Mouse (Mus musculus): Measurements from ENCODE around the gene Omp. TPM values are rescaled to one million over a fixed set of nuclear protein-coding genes. Genes with fewer than 3 reads are reported as not detected.

Omp gene
- polyA plus RNA-seq, 1 experiment from 2014 or later: 0.25 TPM

- Histone ChIP-seq H3K9ac (ENCODE audit: low read length) (peak overlapping the region; percentile 17; the same call in 1 of the 2 replicates), H3K27ac (ENCODE audit: low read length) (no peak overlapping the region)
These were observed 28.2 kb downstream of the Omp start for GRCm38 (mm10) chr7:98117012-98117660.

GRCm38 (mm10) chr7:98114656-98115055 lies 30.6 kb downstream of the Omp start:
- Histone ChIP-seq H3K27ac (ENCODE audit: low read length) (no peak overlapping the region), H3K9ac (ENCODE audit: low read length) (no peak overlapping the region), H3K27me3 (ENCODE audit: control insufficient read depth, insufficient read depth, low read depth, low read length) (peaks cover 23% of the 10 kb centered on the region), H3K4me3 (ENCODE audit: low read length) (no peak overlapping the region), H3K36me3 (ENCODE audit: control insufficient read depth, insufficient read depth, low read length) (no peaks in the 10 kb centered on the region), H3K4me2 (ENCODE audit: low read depth, low read length) (no peak overlapping the region), H3K9me3 (ENCODE audit: control insufficient read depth, low read length) (no peaks in the 10 kb centered on the region), H3K4me1 (replicated peaks; ENCODE audit: control insufficient read depth, insufficient read depth, low read length) (peaks cover 8% of the 10 kb centered on the region)
- WGBS: 49% methylated on average over 6 of the region's 6 CpGs
- ATAC-seq (ENCODE audit: low read depth): no peak

More at GRCm38 (mm10) chr7:98117012-98117660, 28.2 kb downstream of the Omp start:
- H3K4me3 ChIP-seq (ENCODE audit: low read length): no peak overlapping the region
- H3K36me3 ChIP-seq (ENCODE audit: control insufficient read depth, insufficient read depth, low read length): no peaks in the 10 kb centered on the region
- H3K27me3 ChIP-seq (ENCODE audit: control insufficient read depth, insufficient read depth, low read depth, low read length): peaks cover 4% of the 10 kb centered on the region
- peaks cover 3% of the 10 kb centered on the region for H3K4me1 ChIP-seq (replicated peaks; ENCODE audit: control insufficient read depth, insufficient read depth, low read length)
- WGBS: 18% methylated on average over 11 of the region's 11 CpGs
- no peak overlapping the region for H3K4me2 ChIP-seq (ENCODE audit: low read depth, low read length)
- peak; percentile 68 for ATAC-seq (ENCODE audit: low read depth)
- no peaks in the 10 kb centered on the region for H3K9me3 ChIP-seq (ENCODE audit: control insufficient read depth, low read length)

GRCm38 (mm10) chr7:98111233-98111632 lies 34.1 kb downstream of the Omp start:
- no peak for ATAC-seq (ENCODE audit: low read depth)
- no peaks in the 10 kb centered on the region for H3K9me3 ChIP-seq (ENCODE audit: control insufficient read depth, low read length)
- H3K27ac ChIP-seq (ENCODE audit: low read length): no peak overlapping the region
- H3K4me3 ChIP-seq (ENCODE audit: low read length): peak overlapping the region; percentile 32
- H3K27me3 ChIP-seq (ENCODE audit: control insufficient read depth, insufficient read depth, low read depth, low read length): peaks cover 23% of the 10 kb centered on the region
- peak overlapping the region; percentile 45 for H3K4me2 ChIP-seq (ENCODE audit: low read depth, low read length)
- 0 out of 2 replicates have a peak overlapping the region, but pooled peaks have one; percentile 39 for H3K9ac ChIP-seq (ENCODE audit: low read length)
- 3% methylated on average over 25 of the region's 25 CpGs for WGBS
- H3K4me1 ChIP-seq (replicated peaks; ENCODE audit: control insufficient read depth, insufficient read depth, low read length): peaks cover 5% of the 10 kb centered on the region; the same call in 1 of the 2 replicates
- no peaks in the 10 kb centered on the region for H3K36me3 ChIP-seq (ENCODE audit: control insufficient read depth, insufficient read depth, low read length)

GRCm38 (mm10) chr7:98109771-98110170 lies 35.5 kb downstream of the Omp start:
- Histone ChIP-seq H3K9ac (ENCODE audit: low read length) (no peak overlapping the region), H3K9me3 (ENCODE audit: control insufficient read depth, low read length) (no peaks in the 10 kb centered on the region), H3K27me3 (ENCODE audit: control insufficient read depth, insufficient read depth, low read depth, low read length) (peaks cover 23% of the 10 kb centered on the region), H3K4me3 (ENCODE audit: low read length) (no peak overlapping the region), H3K4me1 (replicated peaks; ENCODE audit: control insufficient read depth, insufficient read depth, low read length) (peaks cover 5% of the 10 kb centered on the region; the same call in 1 of the 2 replicates), H3K27ac (ENCODE audit: low read length) (no peak overlapping the region), H3K4me2 (ENCODE audit: low read depth, low read length) (no peak overlapping the region), H3K36me3 (ENCODE audit: control insufficient read depth, insufficient read depth, low read length) (no peaks in the 10 kb centered on the region)
- 66% methylated on average over 4 of the region's 4 CpGs for WGBS
- no peak for ATAC-seq (ENCODE audit: low read depth)

GRCm38 (mm10) chr7:98108636-98109430 lies 36.5 kb downstream of the Omp start:
- no peak overlapping the region for H3K9ac ChIP-seq (ENCODE audit: low read length)
- 73% methylated on average over 16 of the region's 16 CpGs for WGBS
- peaks cover 23% of the 10 kb centered on the region for H3K27me3 ChIP-seq (ENCODE audit: control insufficient read depth, insufficient read depth, low read depth, low read length)
- H3K27ac ChIP-seq (ENCODE audit: low read length): no peak overlapping the region
- no peaks in the 10 kb centered on the region for H3K9me3 ChIP-seq (ENCODE audit: control insufficient read depth, low read length)
- no peak overlapping the region for H3K4me2 ChIP-seq (ENCODE audit: low read depth, low read length)
- H3K4me3 ChIP-seq (ENCODE audit: low read length): no peak overlapping the region
- peaks cover 8% of the 10 kb centered on the region; the same call in 1 of the 2 replicates for H3K4me1 ChIP-seq (replicated peaks; ENCODE audit: control insufficient read depth, insufficient read depth, low read length)
- ATAC-seq (ENCODE audit: low read depth): no peak
- H3K36me3 ChIP-seq (ENCODE audit: control insufficient read depth, insufficient read depth, low read length): no peaks in the 10 kb centered on the region

GRCm38 (mm10) chr7:98106272-98106671 lies 39.0 kb downstream of the Omp start:
- Histone ChIP-seq H3K9ac (ENCODE audit: low read length) (no peak overlapping the region), H3K4me3 (ENCODE audit: low read length) (no peak overlapping the region), H3K4me2 (ENCODE audit: low read depth, low read length) (no peak overlapping the region), H3K4me1 (replicated peaks; ENCODE audit: control insufficient read depth, insufficient read depth, low read length) (peaks cover 13% of the 10 kb centered on the region; the same call in 1 of the 2 replicates), H3K27ac (ENCODE audit: low read length) (no peak overlapping the region), H3K27me3 (ENCODE audit: control insufficient read depth, insufficient read depth, low read depth, low read length) (peaks cover 10% of the 10 kb centered on the region), H3K9me3 (ENCODE audit: control insufficient read depth, low read length) (no peaks in the 10 kb centered on the region), H3K36me3 (ENCODE audit: control insufficient read depth, insufficient read depth, low read length) (no peaks in the 10 kb centered on the region)
- ATAC-seq (ENCODE audit: low read depth): no peak
- WGBS: 84% methylated on average over 7 of the region's 7 CpGs

GRCm38 (mm10) chr7:98104481-98105435 lies 40.5 kb downstream of the Omp start:
- H3K4me1 ChIP-seq (replicated peaks; ENCODE audit: control insufficient read depth, insufficient read depth, low read length): peaks cover 10% of the 10 kb centered on the region; the same call in 1 of the 2 replicates
- no peaks in the 10 kb centered on the region for H3K9me3 ChIP-seq (ENCODE audit: control insufficient read depth, low read length)
- H3K27ac ChIP-seq (ENCODE audit: low read length): peak overlapping the region; percentile 63
- peak; percentile 56 for ATAC-seq (ENCODE audit: low read depth)
- no peak overlapping the region for H3K4me2 ChIP-seq (ENCODE audit: low read depth, low read length)
- H3K36me3 ChIP-seq (ENCODE audit: control insufficient read depth, insufficient read depth, low read length): no peaks in the 10 kb centered on the region
- 52% methylated on average over 16 of the region's 16 CpGs for WGBS
- peak overlapping the region; percentile 23; the same call in 1 of the 2 replicates for H3K9ac ChIP-seq (ENCODE audit: low read length)
- no peak overlapping the region for H3K4me3 ChIP-seq (ENCODE audit: low read length)
- no peaks in the 10 kb centered on the region for H3K27me3 ChIP-seq (ENCODE audit: control insufficient read depth, insufficient read depth, low read depth, low read length)

- Histone ChIP-seq H3K27me3 (ENCODE audit: control insufficient read depth, insufficient read depth, low read depth, low read length) (no peaks in the 10 kb centered on the region), H3K9me3 (ENCODE audit: control insufficient read depth, low read length) (no peaks in the 10 kb centered on the region), H3K36me3 (ENCODE audit: control insufficient read depth, insufficient read depth, low read length) (no peaks in the 10 kb centered on the region), H3K4me1 (replicated peaks; ENCODE audit: control insufficient read depth, insufficient read depth, low read length) (peaks cover 10% of the 10 kb centered on the region; the same call in 1 of the 2 replicates), H3K4me3 (ENCODE audit: low read length) (no peak overlapping the region), H3K27ac (ENCODE audit: low read length) (peak overlapping the region; percentile 63), H3K4me2 (ENCODE audit: low read depth, low read length) (no peak overlapping the region), H3K9ac (ENCODE audit: low read length) (no peak overlapping the region)
- WGBS: 56% methylated on average over 5 of the region's 5 CpGs
- ATAC-seq (ENCODE audit: low read depth): 0 out of 2 replicates have a peak, but pooled peaks have one; percentile 18
These were observed 41.4 kb downstream of the Omp start for GRCm38 (mm10) chr7:98103942-98104292.

All from lung, embryonic 16.5 days (tissue).